Mouse (Mus musculus): ENCODE measurements around the gene Adm2.

- TF ChIP-seq CTCF (IDR thresholded peaks at IDR 0.05; ENCODE audit: borderline replicate concordance, control insufficient read depth, extremely low read depth, insufficient read depth, low read length, poor library complexity) (peak; percentile 57; the same call in 1 of the 2 replicates), POLR2A (IDR thresholded peaks at IDR 0.05; ENCODE audit: control insufficient read depth, extremely low read depth, insufficient read depth, low read length, poor library complexity) (no peak)
Observed at GRCm38 (mm10) chr15:89316146-89316545, 6.4 kb upstream of the Adm2 start.
